Mouse (Mus musculus): ENCODE measurements around the gene Olfr477. TPM values are rescaled to one million over a fixed set of nuclear protein-coding genes. Genes with fewer than 3 reads are reported as not detected.
"Not testable (repeated sequence)": the region's sequence is repeated elsewhere in the genome, so short reads cannot be mapped to it uniquely, and the experiment has no call there.

The Olfr477 gene
- not detected in 2 replicates for polyA plus RNA-seq (2011; ENCODE audit: insufficient read depth, insufficient read length, low replicate concordance, missing spikeins)

GRCm38 (mm10) chr7:107986393-107986792, at the start of gene Olfr477:
Gene Olfr477 (plus strand): TSS chr7:107986693.
- TF ChIP-seq CTCF (IDR thresholded peaks at IDR 0.05; ENCODE audit: control insufficient read depth, insufficient read depth, low read length) (no peak), POLR2A (IDR thresholded peaks at IDR 0.05; ENCODE audit: borderline replicate concordance, control insufficient read depth, low read depth, low read length) (no peak)
- Histone ChIP-seq H3K4me1 (ENCODE audit: control insufficient read depth, insufficient read depth, low read length) (no peaks in the 10 kb centered on the region), H3K4me3 (replicated peaks; ENCODE audit: control insufficient read depth, low read depth, low read length) (no peak within 1 kb of the TSS), H3K27ac (ENCODE audit: control insufficient read depth, insufficient read depth, low read depth, low read length, poor library complexity) (no peak within 1 kb of the TSS)
- 73% methylated on average over 2 of the region's 2 CpGs for WGBS

GRCm38 (mm10) chr7:107952539-107952938, 34.0 kb upstream of the Olfr477 start:
- 94% methylated on average over 12 of the region's 12 CpGs for whole genome bisulfite sequencing
- not testable (repeated sequence) for H3K4me1 ChIP-seq (ENCODE audit: control insufficient read depth, insufficient read depth, low read length); H3K4me3 ChIP-seq (replicated peaks; ENCODE audit: control insufficient read depth, low read depth, low read length); H3K27ac ChIP-seq (ENCODE audit: control insufficient read depth, insufficient read depth, low read depth, low read length, poor library complexity)

- Histone ChIP-seq H3K4me1 (ENCODE audit: control insufficient read depth, insufficient read depth, low read length) (no peaks in the 10 kb centered on the region), H3K4me3 (replicated peaks; ENCODE audit: control insufficient read depth, low read depth, low read length) (no peak within 1 kb of the TSS), H3K27ac (ENCODE audit: control insufficient read depth, insufficient read depth, low read depth, low read length, poor library complexity) (no peak within 1 kb of the TSS)
- WGBS = 71% methylated on average over 1 of the region's 1 CpGs
- TF ChIP-seq POLR2A (IDR thresholded peaks at IDR 0.05; ENCODE audit: borderline replicate concordance, control insufficient read depth, low read depth, low read length) (no peak), CTCF (IDR thresholded peaks at IDR 0.05; ENCODE audit: control insufficient read depth, insufficient read depth, low read length) (no peak)
These were observed 32.1 kb upstream of the Olfr477 start, which contains the start of gene Olfr474 for GRCm38 (mm10) chr7:107954343-107954742. Gene Olfr474 (plus strand): TSS chr7:107954643.

GRCm38 (mm10) chr7:107964503-107964902, 22.0 kb upstream of the Olfr477 start, which contains the start of gene Olfr476:
Gene Olfr476 (plus strand): TSS chr7:107964803.
- no peak for TF ChIP-seq CTCF (IDR thresholded peaks at IDR 0.05; ENCODE audit: control insufficient read depth, insufficient read depth, low read length)
- TF ChIP-seq POLR2A (IDR thresholded peaks at IDR 0.05; ENCODE audit: borderline replicate concordance, control insufficient read depth, low read depth, low read length) = no peak
- no peak within 1 kb of the TSS for H3K4me3 ChIP-seq (replicated peaks; ENCODE audit: control insufficient read depth, low read depth, low read length)
- 34% methylated on average over 1 of the region's 1 CpGs for WGBS
- no peaks in the 10 kb centered on the region for H3K4me1 ChIP-seq (ENCODE audit: control insufficient read depth, insufficient read depth, low read length)
- no peak within 1 kb of the TSS for H3K27ac ChIP-seq (ENCODE audit: control insufficient read depth, insufficient read depth, low read depth, low read length, poor library complexity)

- not testable (repeated sequence) for H3K4me1 ChIP-seq (ENCODE audit: control insufficient read depth, insufficient read depth, low read length); H3K27ac ChIP-seq (ENCODE audit: control insufficient read depth, insufficient read depth, low read depth, low read length, poor library complexity); H3K4me3 ChIP-seq (replicated peaks; ENCODE audit: control insufficient read depth, low read depth, low read length)
These were observed 27.8 kb downstream of the Olfr477 start for GRCm38 (mm10) chr7:108014256-108014655.

GRCm38 (mm10) chr7:108033889-108034288, 47.4 kb downstream of the Olfr477 start, which contains the start of gene Olfr478:
Gene Olfr478 (minus strand): TSS chr7:108033989.
- TF ChIP-seq CTCF (IDR thresholded peaks at IDR 0.05; ENCODE audit: control insufficient read depth, insufficient read depth, low read length) (no peak), POLR2A (IDR thresholded peaks at IDR 0.05; ENCODE audit: borderline replicate concordance, control insufficient read depth, low read depth, low read length) (no peak)
- Histone ChIP-seq H3K27ac (ENCODE audit: control insufficient read depth, insufficient read depth, low read depth, low read length, poor library complexity) (no peak within 1 kb of the TSS), H3K4me1 (ENCODE audit: control insufficient read depth, insufficient read depth, low read length) (no peaks in the 10 kb centered on the region), H3K4me3 (replicated peaks; ENCODE audit: control insufficient read depth, low read depth, low read length) (no peak within 1 kb of the TSS)
- WGBS = 71% methylated on average over 3 of the region's 3 CpGs

Other genes starting within 250 kb of the Olfr477 start
- gene Cyb5r2, start 228.7 kb upstream of the Olfr477 start, polyA plus RNA-seq (2011; ENCODE audit: insufficient read depth, insufficient read length, low replicate concordance, missing spikeins) = not detected in 2 replicates
- gene Ovch2, start 185.5 kb upstream of the Olfr477 start, polyA plus RNA-seq (2011; ENCODE audit: insufficient read depth, insufficient read length, low replicate concordance, missing spikeins) = not detected in 2 replicates
- gene Olfr467, start 174.4 kb upstream of the Olfr477 start, polyA plus RNA-seq (2011; ENCODE audit: insufficient read depth, insufficient read length, low replicate concordance, missing spikeins) = not detected in 2 replicates
- not detected in 2 replicates for gene Olfr469, start 161.2 kb upstream of the Olfr477 start, polyA plus RNA-seq (2011; ENCODE audit: insufficient read depth, insufficient read length, low replicate concordance, missing spikeins)
- gene Olfr470, start 139.2 kb upstream of the Olfr477 start, polyA plus RNA-seq (2011; ENCODE audit: insufficient read depth, insufficient read length, low replicate concordance, missing spikeins) = not detected in 2 replicates
- not detected in 2 replicates for gene Olfr472, start 88.8 kb upstream of the Olfr477 start, polyA plus RNA-seq (2011; ENCODE audit: insufficient read depth, insufficient read length, low replicate concordance, missing spikeins)
- not detected in 2 replicates for gene Olfr473, start 56.2 kb upstream of the Olfr477 start, polyA plus RNA-seq (2011; ENCODE audit: insufficient read depth, insufficient read length, low replicate concordance, missing spikeins)
- gene Olfr474, start 32.0 kb upstream of the Olfr477 start, polyA plus RNA-seq (2011; ENCODE audit: insufficient read depth, insufficient read length, low replicate concordance, missing spikeins) = not detected in 2 replicates
- not detected in 2 replicates for gene Olfr476, start 21.9 kb upstream of the Olfr477 start, polyA plus RNA-seq (2011; ENCODE audit: insufficient read depth, insufficient read length, low replicate concordance, missing spikeins)
- gene Olfr478, start 47.3 kb downstream of the Olfr477 start, polyA plus RNA-seq (2011; ENCODE audit: insufficient read depth, insufficient read length, low replicate concordance, missing spikeins) = not detected in 2 replicates
- not detected in 2 replicates for gene Olfr479, start 64.0 kb downstream of the Olfr477 start, polyA plus RNA-seq (2011; ENCODE audit: insufficient read depth, insufficient read length, low replicate concordance, missing spikeins)
- not detected in 2 replicates for gene Olfr480, start 80.7 kb downstream of the Olfr477 start, polyA plus RNA-seq (2011; ENCODE audit: insufficient read depth, insufficient read length, low replicate concordance, missing spikeins)
- 0.43 TPM in 1 of 2 replicates, not detected in the other for gene Olfr481, start 93.2 kb downstream of the Olfr477 start, polyA plus RNA-seq (2011; ENCODE audit: insufficient read depth, insufficient read length, low replicate concordance, missing spikeins)
- gene Olfr482, start 110.9 kb downstream of the Olfr477 start, polyA plus RNA-seq (2011; ENCODE audit: insufficient read depth, insufficient read length, low replicate concordance, missing spikeins) = not detected in 2 replicates
- gene Olfr483, start 114.2 kb downstream of the Olfr477 start, polyA plus RNA-seq (2011; ENCODE audit: insufficient read depth, insufficient read length, low replicate concordance, missing spikeins) = not detected in 2 replicates
- gene Olfr484, start 140.8 kb downstream of the Olfr477 start, polyA plus RNA-seq (2011; ENCODE audit: insufficient read depth, insufficient read length, low replicate concordance, missing spikeins) = not detected in 2 replicates
- gene Olfr485, start 173.2 kb downstream of the Olfr477 start, polyA plus RNA-seq (2011; ENCODE audit: insufficient read depth, insufficient read length, low replicate concordance, missing spikeins) = not detected in 2 replicates
- not detected in 2 replicates for gene Olfr486, start 186.0 kb downstream of the Olfr477 start, polyA plus RNA-seq (2011; ENCODE audit: insufficient read depth, insufficient read length, low replicate concordance, missing spikeins)
- gene Olfr487, start 227.9 kb downstream of the Olfr477 start, polyA plus RNA-seq (2011; ENCODE audit: insufficient read depth, insufficient read length, low replicate concordance, missing spikeins) = not detected in 2 replicates